Mouse (Mus musculus) thymus, adult 2 months (tissue): ENCODE measurements around the gene Dgcr6.

Experiments
- CTCF ChIP-seq: fragments of 200-500 bp; IDR thresholded peaks from 2 replicates; pipeline ENCODE4 v1.5.1; 2012; ENCODE audit warnings: mild to moderate bottlenecking, control low read depth, low read length, moderate library complexity, borderline replicate concordance; ENCODE audit not compliant: control insufficient read depth, poor library complexity, insufficient read depth; ENCODE audit errors: extremely low read depth
- POLR2A ChIP-seq: fragments of 200-500 bp; IDR thresholded peaks from 2 replicates; pipeline ENCODE4 v1.6.1; 2012; ENCODE audit warnings: mild to moderate bottlenecking, low read length, control low read depth, moderate library complexity; ENCODE audit not compliant: control insufficient read depth, poor library complexity, insufficient read depth; ENCODE audit errors: extremely low read depth

GRCm38 (mm10) chr16:18031752-18032151 lies 20.9 kb upstream of the Dgcr6 start:
- TF ChIP-seq POLR2A = no peak
- TF ChIP-seq CTCF = no peak
